Mouse (Mus musculus) large intestine, adult 2 months (tissue): ENCODE data around the gene Ptpn7. TPM values are rescaled to one million over a fixed set of nuclear protein-coding genes. Genes with fewer than 3 reads are reported as not detected.
A peak's percentile ranks its signal among the peaks of the same experiment; 100 is the strongest.
"Not testable (repeated sequence)": the region's sequence is repeated elsewhere in the genome, so short reads cannot be mapped to it uniquely, and the experiment has no call there.

Experiments
- DNase-seq: peaks from one replicate; pipeline ENCODE4 v3.0.0-alpha.2; 2012; ENCODE audit warnings: low read depth, low spot score
- WGBS: fragments of 180-500 bp; shearing (Covaris S2); methylation state at CpG from one replicate; pipeline ENCODE4 v1.1.7; 2018; 5-methylcytosine and 5-hydroxymethylcytosine counted together
- polyA plus RNA-seq: library from polyadenylated mRNA; depleted of rRNA; stranded (reverse); fragments of >200 nt; gene quantifications from 2 replicates; pipeline ENCODE4 v1.2.3, GENCODE M21; 2012; rRNA removed

Gene Ptpn7
- polyA plus RNA-seq: 5.5 and 7.6 TPM in 2 replicates

DNA sequence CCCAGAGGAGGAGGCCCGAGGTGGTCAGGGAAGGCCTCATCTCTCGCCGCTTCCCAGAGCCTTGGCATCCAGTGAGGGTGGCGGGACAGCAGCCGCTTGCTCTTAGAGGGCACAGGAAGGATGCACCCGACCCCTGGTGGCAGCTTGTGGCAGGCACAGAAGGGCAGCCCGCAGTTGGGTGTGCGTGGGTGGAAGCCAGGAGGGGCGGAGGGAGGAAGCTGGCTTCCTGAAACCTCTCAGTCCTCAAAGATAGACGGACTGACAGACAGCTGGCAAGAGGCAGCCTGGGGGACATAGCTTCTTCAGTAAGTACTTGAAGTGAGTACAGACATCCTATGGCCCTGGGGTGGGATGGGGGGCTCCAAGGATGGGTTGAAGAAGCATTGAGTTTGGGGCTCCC lies at the start of gene Ptpn7:
Ptpn7 (plus strand) TSS at position 228 of the 400 bp plus-strand sequence.
- no peak for DNase-seq
- WGBS: 11% methylated on average over 10 of the region's 10 CpGs

DNA sequence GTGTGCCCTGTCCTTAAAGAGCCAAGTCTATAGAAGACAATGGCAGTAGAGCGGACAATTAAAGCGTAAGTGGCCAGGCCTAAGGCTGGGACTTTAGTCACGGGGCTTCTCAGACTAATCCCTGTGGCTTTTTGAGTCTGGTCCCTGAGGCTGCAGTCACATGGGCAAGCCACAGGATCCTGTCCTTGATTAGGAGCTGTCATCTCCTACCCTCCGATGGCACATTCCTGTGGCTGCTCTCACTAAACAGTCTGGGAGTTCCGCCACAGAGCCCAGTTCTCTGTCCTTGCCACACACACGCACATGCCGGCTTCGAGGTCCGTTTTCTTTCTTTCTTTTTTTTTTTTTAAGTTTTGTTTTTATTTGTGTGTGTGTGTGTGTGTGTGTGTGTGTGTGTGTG lies 49.0 kb upstream of the Ptpn7 start:
- DNase-seq: no peak
- 73% methylated on average over 9 of the region's 9 CpGs for WGBS

- WGBS: 9% methylated on average over 28 of the region's 28 CpGs
- DNase-seq: no peak
Measured at GRCm38 (mm10) chr1:135085296-135085871, 47.1 kb upstream of the Ptpn7 start.

- no peak for DNase-seq
Measured at GRCm38 (mm10) chr1:135086015-135086414, 46.5 kb upstream of the Ptpn7 start.

GRCm38 (mm10) chr1:135087414-135087813 lies 45.1 kb upstream of the Ptpn7 start:
- 34% methylated on average over 1 of the region's 1 CpGs for WGBS
- DNase-seq: no peak

More at GRCm38 (mm10) chr1:135086015-135086414, 46.5 kb upstream of the Ptpn7 start:
- WGBS: 31% methylated on average over 7 of the region's 7 CpGs

DNA sequence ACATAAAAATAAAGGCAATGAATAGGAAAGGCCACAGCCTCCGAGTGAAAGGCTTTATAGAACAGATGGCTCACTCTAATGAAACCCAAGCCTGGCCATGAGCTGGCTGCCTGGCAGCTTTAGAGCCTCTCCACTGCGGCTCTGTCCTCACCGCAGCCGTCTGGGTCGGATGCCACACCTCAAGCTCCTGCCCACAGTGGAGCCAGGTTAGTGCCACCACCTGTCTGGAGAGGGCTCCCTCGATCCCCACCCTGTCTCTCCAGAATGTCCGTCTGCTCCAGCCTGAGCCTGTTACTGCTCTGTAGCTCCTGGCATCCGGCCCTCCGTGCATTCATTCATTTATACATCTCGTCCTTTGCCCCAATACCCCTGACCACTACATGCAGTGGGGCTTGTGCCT lies 42.9 kb upstream of the Ptpn7 start:
- WGBS: 67% methylated on average over 10 of the region's 10 CpGs
- DNase-seq: no peak

DNA sequence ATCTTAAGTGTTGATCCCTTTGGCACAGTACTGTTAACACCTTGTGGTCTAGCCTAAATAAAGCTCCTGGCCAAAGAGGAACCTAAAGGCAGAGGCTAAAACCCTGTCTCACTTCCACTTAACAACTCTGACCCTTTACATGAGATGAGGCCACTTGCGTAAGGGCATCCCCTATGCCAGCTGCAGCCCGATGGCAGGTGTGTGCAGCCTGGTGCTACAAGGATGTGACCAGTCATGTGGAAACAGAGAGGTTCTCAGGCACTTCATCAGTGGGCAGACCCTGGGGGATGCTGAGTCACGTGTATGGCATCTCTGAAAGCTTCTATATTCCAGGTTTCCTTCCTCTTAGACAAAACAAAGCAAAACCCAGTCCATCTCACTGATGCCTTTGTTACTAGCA lies 41.6 kb upstream of the Ptpn7 start:
- WGBS: 64% methylated on average over 3 of the region's 3 CpGs
- no peak for DNase-seq

GRCm38 (mm10) chr1:135094723-135095122 lies 37.8 kb upstream of the Ptpn7 start:
- 72% methylated on average over 7 of the region's 7 CpGs for WGBS
- no peak for DNase-seq

DNA sequence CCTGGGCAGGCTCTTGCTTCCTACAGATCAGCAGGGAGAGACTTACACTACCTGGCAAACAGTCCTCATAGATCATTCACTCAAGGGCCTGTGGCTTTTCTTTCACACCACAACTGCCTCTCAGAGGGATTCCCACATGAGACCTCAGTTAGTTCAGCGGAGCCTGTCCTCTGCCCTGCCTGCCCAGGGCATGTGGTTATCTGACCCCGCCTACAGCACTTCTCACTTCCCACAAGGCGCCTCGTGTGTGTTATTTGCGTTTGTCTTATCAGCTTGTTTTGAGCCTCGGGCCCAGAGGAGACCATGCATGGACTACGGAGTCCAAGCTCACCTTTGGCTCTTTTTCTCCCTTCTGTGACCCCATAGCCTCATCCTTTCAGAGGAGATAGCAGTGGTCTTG lies 37.3 kb upstream of the Ptpn7 start:
- no peak for DNase-seq
- WGBS: 22% methylated on average over 7 of the region's 7 CpGs

DNA sequence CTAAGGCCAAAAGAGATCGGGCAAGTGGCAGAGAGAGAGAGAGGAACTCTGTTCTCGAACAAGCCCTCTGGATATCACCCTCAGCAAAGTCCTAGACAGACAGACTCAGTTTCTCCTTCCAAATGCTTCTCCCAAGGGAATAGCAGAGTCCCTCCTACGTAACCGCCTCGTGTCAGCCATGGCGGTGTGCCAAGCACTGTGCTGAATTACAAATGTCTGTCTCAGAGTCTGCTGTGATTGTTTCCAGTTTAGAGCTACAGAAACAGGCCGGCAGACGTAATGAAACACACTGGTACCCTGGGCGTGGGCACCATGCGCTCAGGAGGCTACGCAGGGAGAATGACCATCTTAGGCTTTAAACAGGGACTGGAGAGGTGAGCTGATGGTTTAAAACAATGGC lies 36.2 kb upstream of the Ptpn7 start:
- DNase-seq: no peak
- 76% methylated on average over 11 of the region's 11 CpGs for WGBS

DNA sequence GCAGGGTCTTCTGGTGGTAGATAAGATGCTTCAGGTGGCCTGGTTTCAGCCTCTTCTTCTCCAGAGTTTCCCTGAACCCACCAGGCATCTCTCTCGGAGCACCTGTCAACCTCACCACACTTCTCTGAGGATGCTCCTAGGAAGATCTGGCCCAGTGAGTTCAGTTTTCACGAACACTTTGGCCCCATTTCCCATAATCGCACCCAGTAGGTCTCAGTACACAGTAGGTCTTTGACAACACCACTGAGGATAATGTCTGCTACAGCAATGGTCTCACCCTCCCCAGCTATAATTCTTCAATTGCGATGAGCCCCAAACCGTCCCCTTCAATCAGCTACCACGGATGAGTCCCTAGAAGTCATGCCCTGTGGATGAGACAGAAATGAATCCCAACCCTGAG lies 35.1 kb upstream of the Ptpn7 start:
- DNase-seq: no peak
- WGBS: 86% methylated on average over 6 of the region's 6 CpGs

- no peak for DNase-seq
- 84% methylated on average over 7 of the region's 7 CpGs for WGBS
Measured at GRCm38 (mm10) chr1:135098441-135098840, 34.1 kb upstream of the Ptpn7 start.

DNA sequence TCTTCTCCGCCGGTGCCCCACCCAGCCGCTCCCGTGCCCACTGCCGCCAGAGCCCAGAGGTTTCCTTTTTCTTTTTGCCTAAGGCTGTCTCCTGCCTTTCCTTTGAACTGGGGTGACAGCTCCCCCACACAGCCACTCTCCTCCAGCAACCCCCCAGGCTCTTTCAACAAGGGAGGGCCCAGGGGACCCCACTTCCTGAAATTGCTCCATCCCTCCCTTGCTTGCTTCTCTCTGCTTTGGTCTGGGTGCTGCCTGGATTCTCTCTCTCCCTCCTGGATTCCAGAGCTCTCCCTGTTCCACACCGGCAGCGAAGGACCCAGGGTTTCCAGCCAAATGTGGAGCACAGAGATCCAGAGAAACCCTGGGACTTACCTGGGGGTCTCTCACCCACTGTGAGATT lies 32.1 kb upstream of the Ptpn7 start:
- DNase-seq: no peak
- 27% methylated on average over 7 of the region's 7 CpGs for WGBS

DNA sequence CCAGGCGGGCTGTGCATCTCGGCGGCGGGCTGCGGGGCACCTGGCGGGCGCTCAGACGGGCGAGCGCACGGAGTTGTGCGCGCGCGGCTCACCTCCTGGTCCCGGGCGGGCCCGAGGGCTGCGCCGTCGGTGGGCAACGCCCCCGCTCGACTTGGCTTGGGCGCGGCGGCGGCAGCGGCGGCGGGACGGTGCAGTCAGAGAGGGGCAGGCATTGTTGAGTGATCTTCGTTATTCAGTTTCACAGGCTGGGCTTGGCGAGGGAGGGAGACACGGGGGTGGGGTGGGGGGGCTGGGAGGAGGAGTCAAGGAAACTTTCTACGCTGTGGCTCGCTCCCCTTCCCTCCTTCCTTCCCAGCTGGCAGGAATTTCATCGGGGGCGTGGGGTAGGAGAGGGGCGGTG lies 27.4 kb upstream of the Ptpn7 start, which contains the start of gene Lgr6:
Lgr6 (minus strand) TSS at position 153 of the 400 bp plus-strand sequence.
- WGBS: under 1% methylated on average over 40 of the region's 40 CpGs
- no peak for DNase-seq

DNA sequence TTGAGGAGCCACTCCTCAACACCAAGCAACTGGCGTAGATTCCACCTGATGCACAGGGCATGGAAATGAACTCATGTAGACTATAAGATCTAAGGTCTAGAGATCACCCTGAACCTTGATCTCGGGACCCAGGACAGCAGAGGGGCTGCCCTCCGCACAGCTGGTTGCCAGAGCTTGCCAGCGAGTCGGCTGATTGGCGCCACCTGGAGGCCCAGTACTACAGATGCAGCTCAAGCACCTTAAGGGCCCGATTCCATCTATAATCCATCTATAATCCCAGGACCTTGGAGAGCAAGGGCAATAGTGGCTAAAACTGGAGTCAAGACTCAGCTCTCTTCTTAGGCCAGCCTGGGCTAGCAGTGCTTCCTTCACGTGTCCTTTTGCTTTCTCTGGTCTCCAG lies 26.5 kb upstream of the Ptpn7 start:
- DNase-seq: no peak
- 2% methylated on average over 8 of the region's 8 CpGs for WGBS

GRCm38 (mm10) chr1:135108611-135109010 lies 23.9 kb upstream of the Ptpn7 start:
- DNase-seq: no peak
- 56% methylated on average over 6 of the region's 6 CpGs for WGBS

- peak; percentile 29 for DNase-seq
- WGBS: 19% methylated on average over 6 of the region's 6 CpGs
Measured at GRCm38 (mm10) chr1:135110075-135110474, 22.4 kb upstream of the Ptpn7 start.

DNA sequence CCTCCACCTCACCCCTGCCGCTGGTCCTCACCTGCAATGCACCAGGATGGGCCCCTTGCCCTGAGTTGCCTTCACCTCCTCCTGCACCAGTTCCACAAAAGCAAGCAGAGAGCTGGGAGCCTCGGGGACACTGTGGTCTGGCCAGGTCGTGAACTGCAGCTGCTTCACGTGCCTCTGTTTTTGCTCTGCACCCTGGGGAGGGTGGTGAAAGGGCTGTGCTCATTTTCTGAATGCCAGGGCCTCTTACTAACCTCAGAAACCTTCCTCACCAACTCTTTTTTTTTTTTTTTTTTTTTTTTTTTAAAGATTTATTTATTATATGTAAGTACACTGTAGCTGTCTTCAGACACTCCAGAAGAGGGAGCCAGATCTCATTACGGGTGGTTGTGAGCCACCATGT lies 21.2 kb upstream of the Ptpn7 start:
- WGBS: 57% methylated on average over 4 of the region's 5 CpGs
- DNase-seq: not testable (repeated sequence)

DNA sequence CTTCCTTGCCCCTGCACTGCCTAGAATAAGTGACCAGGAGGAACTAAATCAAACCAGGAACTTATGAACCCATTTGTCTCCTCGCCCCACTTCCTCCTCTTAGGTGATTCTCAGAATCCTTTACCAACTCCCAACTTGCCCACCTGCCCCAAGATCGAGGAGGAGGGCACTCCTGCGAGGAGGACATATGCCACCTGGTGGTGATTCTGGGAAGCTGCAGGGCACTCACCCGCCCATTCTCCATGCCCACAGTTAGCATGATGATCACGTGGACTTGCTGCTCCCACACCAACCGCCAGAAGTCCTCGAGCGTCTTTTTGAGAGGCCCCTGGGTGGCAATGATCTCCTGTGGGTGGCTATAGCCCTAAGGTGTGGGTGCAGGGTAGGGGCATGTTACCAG lies 19.8 kb upstream of the Ptpn7 start:
- WGBS: 5% methylated on average over 8 of the region's 8 CpGs

GRCm38 (mm10) chr1:135124573-135125363 lies 7.7 kb upstream of the Ptpn7 start:
- 84% methylated on average over 8 of the region's 8 CpGs for WGBS
- no peak for DNase-seq

More for the DNA sequence above, 19.8 kb upstream of the Ptpn7 start:
- no peak for DNase-seq

- 51% methylated on average over 8 of the region's 8 CpGs for WGBS
- no peak for DNase-seq
Measured at GRCm38 (mm10) chr1:135125990-135126389, 6.5 kb upstream of the Ptpn7 start.
